Mouse (Mus musculus) left cerebral cortex, adult 8-10 months (tissue): ENCODE results near the gene Gm14401. TPM values are rescaled to one million over a fixed set of nuclear protein-coding genes. Genes with fewer than 3 reads are reported as not detected.
"Not testable (repeated sequence)": the region's sequence is repeated elsewhere in the genome, so short reads cannot be mapped to it uniquely, and the experiment has no call there.

ENCODE experiments used
- DNase-seq, 2 experiments: peaks; one replicate each; pipeline ENCODE4 v3.0.0; 2022; ENCODE audit warnings: low spot score in 2 of 2
- total RNA-seq, 4 experiments: library from RNA; stranded (reverse); gene quantifications; 2 replicates each; pipeline ENCODE4 v1.2.4; 2022

Gene Gm14401
- total RNA-seq: 1 to 10 TPM in 3 of 4 experiments, under 1 TPM in 1; 0.61 to 1.7 (median 1.1) TPM

- DNase-seq: not testable (repeated sequence)
These were observed at the start of gene Gm14401 for GRCm38 (mm10) chr2:177073432-177074423. Gene Gm14401 (plus strand): TSS chr2:177074320.

GRCm38 (mm10) chr2:177072807-177073206, 1.3 kb upstream of the Gm14401 start:
- not testable (repeated sequence) for DNase-seq

GRCm38 (mm10) chr2:177075015-177075414, 895 bp downstream of the Gm14401 start:
- DNase-seq: not testable (repeated sequence)

DNA sequence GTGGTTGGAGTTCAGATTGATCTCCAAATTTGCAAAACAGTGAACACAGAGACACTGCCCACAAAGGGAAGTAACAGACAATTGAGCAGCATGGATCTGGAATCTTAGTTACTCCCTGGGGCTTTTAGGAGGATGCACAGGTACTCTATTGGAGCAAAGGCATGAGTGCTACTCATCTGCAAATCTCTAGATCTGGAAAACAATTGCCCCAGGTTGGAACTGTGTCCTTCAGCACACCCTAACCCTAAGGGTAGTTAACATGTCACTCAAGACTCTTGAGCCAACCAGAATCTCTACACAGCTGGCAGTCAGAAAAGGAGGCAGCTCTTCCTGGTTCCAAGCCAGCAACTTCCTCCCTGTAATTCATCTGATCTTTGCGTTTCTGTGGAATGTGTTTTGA, 5.7 kb downstream of the Gm14401 start:
- DNase-seq: not testable (repeated sequence)

- DNase-seq: not testable (repeated sequence)
These were observed 35.0 kb downstream of the Gm14401 start for GRCm38 (mm10) chr2:177109086-177109485.

DNA sequence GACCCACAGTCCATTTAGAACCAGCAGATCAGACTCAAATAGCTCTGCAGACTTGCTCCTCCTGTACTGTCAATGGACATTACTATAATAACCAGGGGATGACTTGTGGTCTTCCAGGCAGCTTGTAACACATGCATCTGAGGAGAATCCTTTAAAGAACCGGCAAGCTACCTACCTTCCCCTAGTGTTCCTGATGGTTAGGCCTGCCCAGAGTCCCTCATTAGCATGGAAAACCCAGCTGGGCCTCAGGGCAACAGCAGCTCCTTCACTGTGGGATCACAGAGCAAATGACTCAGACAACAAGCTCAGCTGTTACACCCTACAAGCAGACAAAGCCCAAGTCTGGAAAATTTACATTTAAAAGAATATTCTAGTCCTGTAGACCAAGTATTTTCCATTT, 55.0 kb downstream of the Gm14401 start:
- DNase-seq: not testable (repeated sequence)

Other genes starting within 250 kb of the Gm14401 start
- gene Gm14408, start 243.2 kb upstream of the Gm14401 start, total RNA-seq: not detected
- 10 to 100 TPM; 15.0 to 25.2 (median 18.5) TPM for gene Gm14296, start 146.5 kb upstream of the Gm14401 start, total RNA-seq
- 10 to 100 TPM; 63.3 to 71.0 (median 66.7) TPM for gene Gm14419, start 73.4 kb upstream of the Gm14401 start, total RNA-seq
- gene Gm14410, start 132.1 kb downstream of the Gm14401 start, total RNA-seq: 10 to 100 TPM; 33.9 to 70.7 (median 41.0) TPM
- 1 to 10 TPM; 2.2 to 3.5 (median 2.6) TPM for gene Gm14409, start 192.7 kb downstream of the Gm14401 start, total RNA-seq
- gene Gm14412, start 250.0 kb downstream of the Gm14401 start, total RNA-seq: 1 to 10 TPM; 5.2 to 7.0 (median 5.9) TPM